Mouse (Mus musculus): ENCODE data around the gene Dpep3.

DNA sequence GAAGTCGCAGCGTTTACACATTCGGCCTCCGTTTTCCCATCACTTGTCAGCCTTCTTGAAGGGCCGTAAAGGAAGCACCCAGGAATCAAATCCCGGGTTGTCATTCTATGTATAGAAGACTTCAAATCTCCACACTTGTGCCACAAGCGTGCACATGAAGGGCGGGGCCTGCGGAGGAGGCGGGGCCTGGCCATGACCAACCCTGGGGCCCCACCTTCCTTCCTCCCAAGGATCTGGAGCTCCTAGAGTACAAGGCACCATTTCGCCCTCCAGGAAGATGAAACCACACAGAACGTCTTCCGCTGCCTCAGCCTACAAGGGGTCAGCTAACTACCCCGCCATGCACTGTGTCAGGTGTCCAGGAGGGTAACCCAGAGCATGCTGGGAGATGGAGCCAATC is 18.1 kb downstream of the Dpep3 start:
- TF ChIP-seq CTCF (conservative IDR thresholded peaks at IDR 0.05; ENCODE audit: low read length) = no peak
- no peak for TF ChIP-seq POU5F1 (IDR thresholded peaks at IDR 0.05; ENCODE audit: borderline replicate concordance, low read length)

Measured in E14TG2a.4 (cell line).